Mouse (Mus musculus) left cerebral cortex, postnatal 36 days (tissue): ENCODE results near the gene Thrb. TPM values are rescaled to one million over a fixed set of nuclear protein-coding genes. Genes with fewer than 3 reads are reported as not detected.

ENCODE experiments used
- DNase-seq, 2 experiments: peaks; one replicate each; pipeline ENCODE4 v3.0.0; 2021 to 2022; ENCODE audit warnings: low spot score in 2 of 2, mixed read lengths in 1 of 2
- intact Hi-C: fragments of 180-260 bp; cut with DNase I; formaldehyde crosslinking; loops from one replicate; pipeline ENCODE4 v1.15.1; 2025
- total RNA-seq, 2 experiments: library from RNA; stranded (reverse); gene quantifications; 2 replicates each; pipeline ENCODE4 v1.2.3; 2021

Gene Thrb
- total RNA-seq, 2 experiments from 2014 or later = 66.8 to 94.2 TPM

GRCm38 (mm10) chr14:17847211-17847610 is 187.2 kb downstream of the Thrb start:
- intact Hi-C loops = no loop called here
- no peak for DNase-seq

DNA sequence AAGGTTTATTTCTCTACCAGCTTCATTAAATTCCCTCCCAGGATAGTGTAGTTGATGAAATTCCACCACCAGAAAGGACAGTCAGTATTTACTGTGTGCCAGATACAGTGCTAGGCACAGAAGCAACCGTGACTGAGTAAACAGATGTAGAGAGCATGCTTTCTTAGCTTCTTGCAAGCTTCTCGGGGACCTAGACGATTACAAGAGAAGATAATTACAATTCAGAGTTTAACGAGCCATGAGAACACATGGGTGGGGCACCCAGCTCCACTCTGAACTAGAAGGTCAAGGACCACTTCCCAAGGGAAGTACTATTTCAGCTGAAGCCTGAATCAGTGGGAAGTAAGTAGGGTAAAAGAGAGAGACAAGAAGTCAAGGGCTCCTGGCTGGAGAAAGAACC is 190.3 kb downstream of the Thrb start:
- intact Hi-C loops = no loop called here
- no peak for DNase-seq

DNA sequence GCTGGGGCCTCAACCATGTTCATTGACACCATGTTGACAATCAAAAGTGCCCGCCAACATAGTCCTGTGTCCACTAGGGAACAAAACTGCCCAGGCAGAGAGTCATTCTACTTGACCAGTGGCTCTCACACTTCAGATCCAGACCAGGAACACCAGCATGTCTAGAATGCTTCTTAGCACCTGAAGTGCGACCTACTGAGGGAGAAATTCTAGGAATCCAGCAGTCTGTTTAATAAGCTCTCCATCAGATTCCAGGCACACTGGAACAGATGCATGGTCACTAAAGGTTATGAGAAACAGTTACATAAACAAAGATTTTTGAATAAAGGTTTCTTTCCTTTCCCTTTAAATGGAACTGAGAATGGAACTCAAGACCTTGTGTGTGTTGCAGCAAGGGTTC is 192.2 kb downstream of the Thrb start:
- intact Hi-C loops = no loop called here
- DNase-seq = no peak

GRCm38 (mm10) chr14:17859790-17860385 is 199.8 kb downstream of the Thrb start:
- intact Hi-C loops = no loop called here
- no peak for DNase-seq

GRCm38 (mm10) chr14:17862651-17863050 is 202.6 kb downstream of the Thrb start:
- intact Hi-C loops = no loop called here
- no peak for DNase-seq

GRCm38 (mm10) chr14:17863701-17864320 is 203.8 kb downstream of the Thrb start:
- intact Hi-C loops = no loop called here
- DNase-seq = peak; percentile 41 to 48

GRCm38 (mm10) chr14:17868326-17868725 is 208.3 kb downstream of the Thrb start:
- intact Hi-C loops = no loop called here
- DNase-seq = no peak

DNA sequence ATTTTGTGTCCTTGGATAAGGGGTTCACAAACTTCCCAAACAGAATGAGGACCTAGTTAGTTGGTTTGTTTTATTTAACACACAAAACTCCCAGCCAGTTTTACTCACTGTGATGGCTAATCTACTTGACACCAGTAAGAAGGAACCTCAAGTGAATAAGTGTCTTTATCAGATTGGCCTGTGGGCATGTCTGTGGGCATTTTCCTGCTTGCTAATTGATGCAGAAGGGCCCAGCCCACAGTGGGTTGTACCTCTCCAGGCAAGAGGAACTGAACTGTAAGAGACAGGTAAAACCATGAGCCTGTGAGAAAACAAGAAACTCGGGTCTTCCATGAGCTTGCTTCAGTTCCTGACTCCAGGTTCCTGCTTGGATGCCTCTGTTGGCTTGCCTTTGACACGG is 215.9 kb downstream of the Thrb start:
- intact Hi-C loops = no loop called here
- DNase-seq = no peak

GRCm38 (mm10) chr14:17879446-17879845 is 219.4 kb downstream of the Thrb start:
- DNase-seq = no peak
- intact Hi-C loops = no loop called here

DNA sequence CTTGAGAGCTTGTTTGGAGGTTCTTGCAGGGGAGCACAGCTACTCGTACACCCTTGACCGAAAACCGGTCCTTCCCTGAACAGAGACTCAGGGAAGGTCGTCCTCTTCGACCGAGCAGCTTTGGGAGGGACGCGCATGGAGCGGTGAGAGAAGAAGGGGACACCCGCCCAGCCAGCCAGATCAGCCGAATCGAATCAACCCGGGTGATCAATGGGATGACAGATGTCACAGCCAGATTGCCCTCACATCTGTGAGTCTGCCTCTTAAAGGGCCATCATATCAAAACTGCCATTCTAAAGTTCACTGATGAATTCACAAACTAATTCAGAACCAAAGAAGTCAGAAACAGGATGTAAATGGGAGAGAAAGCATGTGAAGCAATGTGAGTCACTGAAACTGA is 224.8 kb downstream of the Thrb start:
- intact Hi-C loops = no loop called here
- DNase-seq = no peak

DNA sequence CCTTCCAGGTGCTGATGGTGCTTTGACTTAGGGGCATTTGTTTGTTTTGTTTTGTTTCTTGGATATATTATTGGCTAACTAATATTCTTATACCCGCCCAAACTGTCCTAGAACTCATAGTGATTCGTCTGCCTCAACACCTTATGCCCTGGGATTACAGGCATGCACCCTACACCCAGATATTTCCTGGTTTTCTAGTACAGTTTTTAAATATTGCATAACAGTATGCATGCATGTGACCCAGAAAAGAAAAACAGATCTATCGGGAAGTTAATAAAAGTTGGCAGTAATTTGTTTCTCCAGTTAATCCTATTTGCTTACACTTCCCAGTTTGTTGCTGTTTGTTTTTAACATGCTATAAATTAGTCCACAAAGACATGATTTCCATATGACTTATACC is 225.3 kb downstream of the Thrb start:
- DNase-seq = no peak
- intact Hi-C loops = no loop called here

GRCm38 (mm10) chr14:17894791-17895190 is 234.7 kb downstream of the Thrb start:
- no peak for DNase-seq
- intact Hi-C loops = no loop called here

- DNase-seq = no peak
- intact Hi-C loops = no loop called here
Measured at GRCm38 (mm10) chr14:17899733-17900413, 239.8 kb downstream of the Thrb start.

DNA sequence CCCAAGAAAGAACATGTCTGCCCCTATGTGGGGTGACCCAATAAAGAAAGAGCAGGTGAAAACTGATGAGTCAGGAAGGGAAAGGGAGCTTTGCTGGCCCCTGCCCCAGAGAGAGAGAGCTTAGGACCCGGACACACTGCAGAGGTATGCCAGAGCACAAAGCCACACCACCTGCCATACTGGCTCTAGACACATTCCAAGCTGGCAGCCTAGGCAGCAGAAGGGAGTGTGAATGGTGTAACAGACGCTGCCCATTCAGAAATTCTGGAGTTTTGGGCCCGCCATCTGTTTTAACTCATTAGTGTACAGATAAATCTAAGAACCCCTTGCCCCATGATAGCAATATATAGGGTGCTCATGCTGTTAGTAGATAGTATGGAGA is 240.3 kb downstream of the Thrb start:
- DNase-seq = no peak
- intact Hi-C loops = no loop called here

- intact Hi-C loops = no loop called here
- no peak for DNase-seq
Measured at GRCm38 (mm10) chr14:17902426-17902825, 242.4 kb downstream of the Thrb start.

DNA sequence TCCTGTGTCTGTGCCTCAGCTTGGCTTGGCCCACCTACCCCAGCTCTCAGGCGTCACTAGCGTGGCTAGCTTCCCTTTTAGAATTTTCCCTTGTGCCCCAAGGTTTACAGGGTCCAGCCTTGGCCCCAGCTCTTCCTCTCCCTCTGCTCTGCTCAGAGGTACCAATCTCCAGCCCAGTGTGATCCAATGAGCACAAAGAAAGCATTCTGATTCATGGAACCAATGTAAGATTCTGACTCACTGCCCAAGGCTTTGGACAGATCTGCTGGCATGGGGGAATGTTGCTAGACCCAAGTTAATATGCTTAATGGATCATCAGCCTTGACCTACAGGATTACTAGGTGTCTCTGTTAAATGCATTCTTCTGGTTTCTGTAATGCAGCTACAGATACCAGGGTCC is 243.1 kb downstream of the Thrb start:
- intact Hi-C loops = no loop called here
- no peak for DNase-seq

DNA sequence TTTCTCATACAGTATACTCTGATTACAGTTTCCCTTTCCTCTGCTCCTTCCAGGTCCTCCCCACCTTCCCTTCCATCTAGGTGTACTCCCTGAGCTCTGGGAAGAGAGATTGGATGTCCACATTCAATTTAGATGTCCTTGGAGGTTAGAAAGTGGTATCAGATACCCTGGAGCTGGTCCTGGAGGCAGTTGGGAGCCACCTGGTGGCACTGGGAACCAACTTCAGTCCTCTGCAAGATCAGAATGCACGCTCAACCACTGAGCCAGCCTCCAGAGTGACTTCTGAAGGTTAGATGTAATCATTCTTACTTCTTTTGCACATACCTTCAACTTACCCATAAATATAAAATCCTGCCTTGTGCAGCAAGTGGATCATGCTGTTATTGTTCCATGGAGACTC is 244.5 kb downstream of the Thrb start:
- intact Hi-C loops = no loop called here

GRCm38 (mm10) chr14:17905627-17906026 is 245.6 kb downstream of the Thrb start:
- intact Hi-C loops = no loop called here
- no peak for DNase-seq

More for the DNA sequence above, 244.5 kb downstream of the Thrb start:
- DNase-seq = no peak

DNA sequence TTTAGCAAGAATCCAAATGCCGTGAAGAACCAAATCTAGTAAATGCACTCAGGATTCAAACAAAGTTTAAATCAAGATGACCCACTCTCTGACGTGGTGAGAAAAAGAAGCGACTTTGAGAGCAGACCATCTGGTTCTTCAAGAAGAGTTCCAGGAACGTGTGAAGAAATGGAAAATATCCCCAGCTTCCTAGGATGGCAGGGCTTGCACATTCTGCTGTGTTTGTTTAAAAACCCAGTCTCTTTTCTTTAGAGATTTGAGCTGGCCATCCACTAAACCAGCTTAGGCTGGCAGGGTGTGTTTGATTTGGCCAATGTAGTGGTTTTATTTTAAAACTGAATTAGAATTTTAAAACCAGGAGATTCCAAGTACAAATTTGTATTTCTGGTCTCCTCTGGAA is 246.9 kb downstream of the Thrb start:
- DNase-seq = no peak
- intact Hi-C loops = no loop called here

GRCm38 (mm10) chr14:17911157-17911556 is 251.1 kb downstream of the Thrb start:
- no peak for DNase-seq
- intact Hi-C loops = no loop called here

DNA sequence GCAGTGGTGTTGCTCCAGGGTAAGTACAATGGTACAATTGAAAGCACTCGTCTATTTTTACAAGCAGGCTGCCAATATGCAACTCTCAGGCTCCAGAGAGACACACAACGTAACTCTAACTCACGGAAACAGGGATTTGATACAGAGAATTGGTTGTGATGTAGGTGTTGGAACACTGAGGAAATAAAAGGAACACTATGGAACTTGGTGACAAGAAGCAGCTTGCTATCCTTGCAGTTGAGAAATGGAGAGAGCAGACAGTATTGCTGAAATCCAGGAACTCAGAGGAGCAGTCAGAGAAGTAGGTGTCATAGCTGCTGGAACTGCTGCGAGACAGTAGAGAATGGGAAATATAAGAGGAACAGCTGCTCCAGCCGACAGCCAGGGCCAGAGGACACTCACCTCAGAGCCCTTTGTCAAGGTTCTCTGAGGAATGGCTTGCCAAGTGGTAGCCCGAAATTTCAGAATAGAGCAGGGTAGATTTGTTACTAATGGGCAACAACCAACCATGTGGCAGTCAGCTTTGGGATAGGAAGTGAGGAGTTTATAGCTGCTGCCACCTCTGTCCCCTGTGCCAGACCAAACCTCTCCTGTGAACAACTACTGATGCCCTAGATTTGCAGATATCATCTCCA is 252.6 kb downstream of the Thrb start:
- DNase-seq = no peak
- intact Hi-C loops = no loop called here
